Mouse (Mus musculus): ENCODE results near the gene Klhl33. TPM values are rescaled to one million over a fixed set of nuclear protein-coding genes. Genes with fewer than 3 reads are reported as not detected.

Klhl33 gene
- total RNA-seq (2023) = under 1 TPM in 1 of 2 experiments, not detected in 1; 0.33 TPM

DNA sequence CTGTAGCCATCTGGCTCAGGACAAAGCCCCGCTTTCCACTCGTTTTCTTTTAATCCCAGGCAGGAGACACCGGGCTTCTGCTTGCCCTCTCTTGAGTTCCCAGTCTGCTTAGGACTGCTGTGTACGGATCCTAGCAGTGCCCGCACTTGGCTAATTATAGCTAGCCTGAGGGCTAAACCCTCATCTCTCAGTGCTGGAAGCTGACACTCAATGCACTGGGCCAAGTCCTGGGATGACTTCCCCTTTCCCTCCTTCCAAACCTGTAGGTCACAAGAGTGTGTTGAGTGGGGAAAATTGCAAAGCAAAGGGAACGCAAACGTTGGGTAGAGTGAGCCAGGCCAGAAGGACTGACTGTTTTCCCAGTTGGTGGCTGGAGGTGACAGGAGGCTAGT is at the start of gene Klhl33:
Gene Klhl33 (minus strand): TSS at position 134 of the 392 bp plus-strand sequence.

DNA sequence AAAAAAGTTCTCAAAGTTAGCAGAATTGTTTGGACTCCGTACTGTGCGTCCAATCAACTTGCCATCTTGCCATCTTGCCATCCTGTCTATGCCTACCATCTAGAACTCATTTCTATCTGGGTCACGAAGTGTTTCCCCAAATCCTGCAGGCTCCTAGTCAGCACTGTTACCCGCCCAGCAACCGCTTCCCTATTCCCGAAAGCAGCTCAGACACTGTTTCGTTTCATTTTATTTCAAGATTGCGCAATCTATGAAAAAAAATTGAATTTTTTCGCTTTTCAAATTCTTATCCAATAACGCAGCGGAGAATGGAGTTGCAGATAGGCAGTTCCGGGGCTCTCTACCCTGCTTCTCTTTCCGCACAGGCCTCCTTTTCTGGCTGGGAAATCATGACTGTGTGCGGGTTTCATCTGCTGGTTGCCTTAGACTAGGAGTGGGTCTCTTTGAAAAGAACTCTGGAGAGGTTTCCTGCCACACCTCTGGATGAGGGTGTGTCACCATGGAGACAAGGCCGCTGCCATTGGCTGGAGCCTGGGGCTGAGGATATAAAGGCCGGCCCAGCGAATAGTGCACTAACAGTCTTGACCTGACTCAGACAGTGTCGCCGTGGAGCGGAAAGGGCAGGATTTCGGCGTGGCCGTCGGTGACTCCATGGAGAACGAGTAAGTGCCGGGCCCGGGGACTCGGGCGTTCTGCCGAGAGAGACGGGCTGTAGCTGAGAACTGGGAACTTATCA is 46.8 kb upstream of the Klhl33 start, which contains the start of gene Gm49342:
Gene Gm49342 (plus strand): TSS at position 586 of the 736 bp plus-strand sequence.

DNA sequence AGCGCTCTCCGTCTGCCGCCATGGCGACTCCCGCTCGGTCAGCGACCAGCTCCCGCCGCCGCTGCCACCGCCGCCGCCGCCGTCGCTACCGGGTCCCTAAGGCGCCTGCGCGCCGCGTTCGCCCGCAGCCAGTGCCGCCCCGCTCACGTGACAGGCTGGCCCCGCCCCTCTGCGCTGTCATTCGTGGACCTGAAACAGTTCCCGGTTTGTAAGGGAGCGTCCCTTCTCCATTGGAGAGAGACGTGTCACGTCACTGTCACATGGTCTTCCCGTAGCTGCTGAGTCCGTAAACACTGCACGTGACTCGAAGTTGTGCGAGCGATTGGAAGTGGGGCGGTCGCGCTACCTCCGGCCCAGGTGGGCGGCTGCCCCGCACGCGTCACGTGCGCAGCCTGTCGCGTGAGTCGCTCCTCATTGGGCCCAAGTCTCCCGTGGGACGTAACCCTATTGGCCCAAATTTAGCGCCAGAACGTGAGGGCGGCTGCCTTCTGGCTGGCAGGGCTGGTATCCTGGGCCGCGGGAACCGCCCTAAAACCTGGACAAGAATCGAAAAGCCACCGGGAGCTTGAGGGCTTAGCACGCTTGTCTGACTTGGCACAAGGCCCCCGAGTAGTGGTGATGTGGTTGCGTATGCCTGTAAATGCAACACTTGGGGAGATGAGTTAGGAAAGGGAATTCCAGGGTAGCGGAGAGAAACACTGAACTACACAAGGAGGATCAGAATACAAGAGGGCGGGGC is 33.6 kb upstream of the Klhl33 start, which contains the start of the genes Pip4p1 and Pnp:
Gene Pip4p1 (minus strand): TSS at position 103 of the 739 bp plus-strand sequence.
Gene Pnp (plus strand): TSS at position 329 of the 739 bp plus-strand sequence.

GRCm38 (mm10) chr14:50924281-50925064 is 27.2 kb upstream of the Klhl33 start, which contains the start of the genes Osgep and Apex1:
Gene Osgep (minus strand): TSS chr14:50924893.
Gene Apex1 (plus strand): TSS chr14:50924968.

DNA sequence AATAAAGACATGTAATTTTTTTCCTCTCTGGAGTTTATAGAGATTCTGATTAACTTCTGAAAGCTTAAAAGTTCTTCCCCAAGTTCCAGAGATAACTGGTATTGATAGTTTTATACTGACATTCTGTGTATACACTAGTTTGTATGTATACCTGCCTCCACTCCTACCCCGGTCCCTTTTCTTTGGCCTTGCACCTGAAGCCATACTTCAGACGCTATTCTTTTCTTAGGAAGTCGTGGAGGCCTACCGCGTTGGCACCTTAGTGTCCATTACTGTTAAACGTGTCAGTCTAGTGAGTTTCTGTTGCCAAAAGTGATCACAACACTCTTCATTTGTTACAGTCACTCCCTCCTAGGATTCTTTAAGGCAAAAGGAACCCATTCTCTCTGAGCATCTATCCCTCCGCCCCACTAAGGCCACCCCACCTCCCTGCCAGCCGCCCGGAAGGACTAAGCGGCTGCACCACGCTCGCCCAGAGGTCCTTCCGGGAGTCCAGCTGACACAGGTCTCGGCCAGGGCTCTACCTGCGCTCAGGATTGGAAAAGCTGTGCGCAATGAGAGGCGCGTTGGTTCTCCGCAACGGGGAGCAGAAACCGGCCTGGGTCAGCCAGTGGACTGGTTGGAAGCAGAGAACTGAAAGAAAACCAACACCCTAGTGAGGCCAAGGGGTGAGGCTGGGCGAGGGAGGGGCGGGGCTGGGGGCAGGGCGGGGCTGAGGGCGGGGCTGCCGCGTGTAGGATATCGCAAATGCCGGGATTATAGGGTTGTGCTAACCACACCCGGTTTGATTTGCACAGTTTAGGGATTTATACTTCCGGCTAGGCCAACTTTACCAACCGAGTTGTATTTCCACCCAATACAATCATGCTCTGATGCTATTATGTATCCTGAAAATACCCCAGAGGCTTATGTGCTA is 27.2 kb downstream of the Klhl33 start, which contains the start of gene Tep1:
Gene Tep1 (minus strand): TSS at position 672 of the 916 bp plus-strand sequence.

Other genes with a start within 250 kb of the Klhl33 start
- not detected for gene Olfr747, start 204.3 kb downstream of the Klhl33 start, total RNA-seq (2023)
- gene Olfr748, start 190.1 kb downstream of the Klhl33 start, total RNA-seq (2023) = not detected
- gene Olfr749, start 152.4 kb downstream of the Klhl33 start, total RNA-seq (2023) = not detected
- gene Ttc5, start 112.0 kb downstream of the Klhl33 start, total RNA-seq (2023) = 10 to 100 TPM; 29.5 to 35.8 TPM
- gene Ccnb1ip1, start 89.8 kb downstream of the Klhl33 start, total RNA-seq (2023) = not detected
- gene Parp2, start 89.7 kb downstream of the Klhl33 start, total RNA-seq (2023) = 10 to 100 TPM; 24.8 to 32.1 TPM
- gene Tep1, start 26.9 kb downstream of the Klhl33 start, total RNA-seq (2023) = 10 to 100 TPM; 44.4 to 66.7 TPM
- 10 to 100 TPM; 19.2 to 25.5 TPM for gene Osgep, start 27.4 kb upstream of the Klhl33 start, total RNA-seq (2023)
- gene Apex1, start 27.5 kb upstream of the Klhl33 start, total RNA-seq (2023) = 10 to 100 TPM; 18.4 to 22.9 TPM
- 10 to 100 TPM; 54.5 to 86.3 TPM for gene Pip4p1, start 33.3 kb upstream of the Klhl33 start, total RNA-seq (2023)
- gene Pnp, start 33.6 kb upstream of the Klhl33 start, total RNA-seq (2023) = 10 to 100 TPM; 65.2 to 70.9 TPM
- 10 to 100 TPM; 67.9 to 80.1 TPM for gene Gm49342, start 47.0 kb upstream of the Klhl33 start, total RNA-seq (2023)
- gene Pnp2, start 58.5 kb upstream of the Klhl33 start, total RNA-seq (2023) = 1 to 10 TPM; 5.8 to 7.4 TPM
- under 1 TPM in 1 of 2 experiments, not detected in 1; 0.22 TPM for gene Rnase10, start 110.2 kb upstream of the Klhl33 start, total RNA-seq (2023)
- not detected for gene Rnase9, start 144.4 kb upstream of the Klhl33 start, total RNA-seq (2023)
- gene Rnase11, start 152.7 kb upstream of the Klhl33 start, total RNA-seq (2023) = not detected
- gene Rnase12, start 160.2 kb upstream of the Klhl33 start, total RNA-seq (2023) = 1 to 10 TPM; 1.0 to 2.2 TPM
- gene Olfr750, start 176.9 kb upstream of the Klhl33 start, total RNA-seq (2023) = not detected
- gene Rnase4, start 193.6 kb upstream of the Klhl33 start, total RNA-seq (2023) = 1 to 10 TPM; 6.5 to 7.8 TPM
- 1 to 10 TPM; 5.4 to 6.6 TPM for gene Ang, start 193.6 kb upstream of the Klhl33 start, total RNA-seq (2023)
- not detected for gene Eddm3b, start 216.9 kb upstream of the Klhl33 start, total RNA-seq (2023)
- 10 to 100 TPM; 32.8 to 50.5 TPM for gene Rnase6, start 226.4 kb upstream of the Klhl33 start, total RNA-seq (2023)
- not detected for gene Rnase1, start 249.3 kb upstream of the Klhl33 start, total RNA-seq (2023)